Mouse (Mus musculus) megakaryocyte, embryonic 14.5 days (primary cell): ENCODE measurements around the gene Gm10320.

Source experiments
- FLI1 ChIP-seq: IDR thresholded peaks from 2 replicates; pipeline ENCODE4 v1.6.1; 2012; ENCODE audit warnings: low read length, inconsistent platforms, mixed read lengths
- GATA1 ChIP-seq: IDR thresholded peaks from 3 replicates; pipeline ENCODE4 v1.6.1; 2012; ENCODE audit warnings: mixed read lengths, low read length, inconsistent platforms, borderline replicate concordance

DNA sequence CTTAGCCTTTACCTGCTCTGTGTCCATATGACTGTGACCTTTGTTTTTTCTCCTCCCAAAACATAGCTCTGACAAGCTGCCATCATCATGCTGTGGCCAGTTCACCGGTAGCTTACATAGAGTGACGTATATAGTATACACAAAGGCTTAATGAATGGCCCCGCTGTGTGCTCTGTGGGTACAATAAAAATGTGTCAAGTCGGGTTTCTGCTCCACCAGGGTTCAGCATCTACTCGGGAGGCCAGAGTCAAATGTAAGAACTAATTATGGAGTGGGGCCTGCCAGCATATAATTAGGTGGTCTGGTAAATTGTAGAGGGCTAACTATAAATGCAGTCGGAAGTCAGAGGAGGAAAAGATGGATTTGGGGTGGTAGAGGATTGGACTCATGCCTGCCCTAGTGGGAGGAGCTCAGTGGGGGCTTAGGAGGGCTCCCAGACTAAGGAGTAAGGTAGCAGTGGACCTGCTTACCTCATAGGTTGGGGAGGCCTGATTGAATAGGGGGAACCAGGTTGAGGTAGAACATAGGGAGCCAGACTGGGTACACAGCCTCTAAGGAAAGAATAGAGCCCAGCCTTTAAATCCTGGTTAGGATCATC is 32.0 kb upstream of the Gm10320 start:
- no peak for TF ChIP-seq FLI1
- no peak for TF ChIP-seq GATA1
